Mouse (Mus musculus) neural tube, embryonic 14.5 days (tissue): ENCODE measurements around the gene Adcy4. TPM values are rescaled to one million over a fixed set of nuclear protein-coding genes. Genes with fewer than 3 reads are reported as not detected.
A peak's percentile ranks its signal among the peaks of the same experiment; 100 is the strongest.
"Not testable (repeated sequence)": the region's sequence is repeated elsewhere in the genome, so short reads cannot be mapped to it uniquely, and the experiment has no call there.

Source experiments
- ATAC-seq: fragments of 200-750 bp; cut with Nextera tagmentation; 2 replicates; pipeline ENCODE4 v1.8.0; 2017; ENCODE audit warnings: low read depth, mild to moderate bottlenecking, moderate TSS enrichment, moderate library complexity
- H3K27ac ChIP-seq: fragments of 300-500 bp; sonication (generic); 2 replicates; pipeline ENCODE4 v1.5.1; 2014; ENCODE audit warnings: low read depth, mild to moderate bottlenecking, control low read depth, low read length, moderate library complexity, mixed read lengths
- H3K27me3 ChIP-seq: fragments of 300-500 bp; sonication (generic); 2 replicates; pipeline ENCODE4 v1.6.1; 2014; ENCODE audit warnings: low read length; ENCODE audit not compliant: control insufficient read depth, insufficient read depth
- H3K36me3 ChIP-seq: fragments of 300-500 bp; sonication (generic); 2 replicates; pipeline ENCODE4 v1.6.1; 2014; ENCODE audit warnings: low read length, mixed read lengths; ENCODE audit not compliant: control insufficient read depth, insufficient read depth
- H3K4me1 ChIP-seq: fragments of 300-500 bp; sonication (generic); 2 replicates; pipeline ENCODE4 v1.6.1; 2014; ENCODE audit warnings: low read length; ENCODE audit not compliant: control insufficient read depth, insufficient read depth
- H3K4me2 ChIP-seq: fragments of 300-500 bp; sonication (generic); 2 replicates; pipeline ENCODE4 v1.6.1; 2014; ENCODE audit warnings: mild to moderate bottlenecking, low read depth, low read length, control low read depth
- H3K4me3 ChIP-seq: fragments of 300-500 bp; sonication (generic); 2 replicates; pipeline ENCODE4 v1.5.1; 2014; ENCODE audit warnings: low read depth, low read length, control low read depth, mixed read lengths
- H3K9ac ChIP-seq: fragments of 300-500 bp; sonication (generic); replicated peaks from 2 replicates; pipeline ENCODE4 v1.6.1; 2014; ENCODE audit warnings: low read depth, mild to moderate bottlenecking, control low read depth, low read length, mixed read lengths
- H3K9me3 ChIP-seq: fragments of 300-500 bp; sonication (generic); 2 replicates; pipeline ENCODE4 v1.6.1; 2016; ENCODE audit warnings: low read length; ENCODE audit not compliant: control insufficient read depth
- WGBS: fragments of 180-500 bp; shearing (Covaris S2); extraction: QIAGEN DNeasy Blood & Tissue Kit; methylation state at CpG from one replicate; pipeline ENCODE4 v1.1.7; 2014; 5-methylcytosine and 5-hydroxymethylcytosine counted together
- polyA plus RNA-seq: library from polyadenylated mRNA; unstranded; fragments of >200 nt; fragmentation: Nextera tagmentation; extraction: Ambion mirVana; gene quantifications from 2 replicates; pipeline ENCODE4 v1.2.1, GENCODE M21; 2014

Gene Adcy4
- polyA plus RNA-seq, 1 experiment from 2014 or later: 1.9 TPM

DNA sequence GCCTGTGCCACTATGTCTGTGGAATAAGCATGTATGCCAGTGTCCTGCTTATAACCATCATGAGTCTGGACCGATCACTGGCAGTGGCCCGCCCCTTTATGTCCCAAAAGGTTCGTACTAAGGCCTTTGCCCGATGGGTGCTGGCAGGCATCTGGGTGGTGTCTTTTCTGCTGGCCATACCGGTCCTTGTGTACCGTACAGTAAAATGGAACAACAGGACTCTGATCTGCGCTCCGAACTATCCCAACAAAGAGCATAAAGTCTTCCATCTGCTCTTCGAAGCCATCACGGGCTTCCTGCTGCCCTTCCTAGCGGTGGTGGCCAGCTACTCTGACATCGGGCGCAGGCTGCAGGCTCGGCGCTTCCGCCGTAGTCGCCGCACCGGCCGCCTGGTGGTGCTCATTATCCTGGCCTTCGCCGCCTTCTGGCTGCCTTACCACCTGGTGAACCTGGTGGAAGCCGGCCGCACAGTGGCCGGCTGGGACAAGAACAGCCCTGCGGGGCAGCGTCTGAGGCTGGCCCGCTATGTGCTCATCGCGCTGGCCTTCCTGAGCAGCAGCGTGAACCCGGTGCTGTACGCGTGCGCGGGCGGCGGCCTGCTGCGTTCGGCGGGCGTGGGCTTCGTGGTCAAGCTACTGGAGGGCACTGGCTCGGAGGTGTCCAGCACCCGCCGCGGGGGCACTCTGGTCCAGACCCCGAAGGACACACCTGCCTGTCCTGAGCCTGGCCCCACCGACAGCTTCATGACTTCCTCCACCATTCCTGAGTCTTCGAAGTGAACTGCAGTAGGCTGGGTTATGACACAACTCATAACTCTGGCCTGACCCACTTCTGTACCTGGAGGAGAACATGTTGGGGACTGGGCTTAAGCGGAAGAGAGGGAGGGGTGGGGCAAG, 16.1 kb downstream of the Adcy4 start:
- Histone ChIP-seq H3K27ac (no peak overlapping the region; the same call in 1 of the 2 replicates), H3K36me3 (no peaks in the 10 kb centered on the region), H3K27me3 (peaks cover 23% of the 10 kb centered on the region), H3K9ac (peak overlapping the region; percentile 50), H3K4me1 (0 out of 2 replicates have a peak, but pooled peaks cover 2% of the 10 kb centered on the region), H3K9me3 (no peaks in the 10 kb centered on the region), H3K4me3 (peak overlapping the region; percentile 35), H3K4me2 (peak overlapping the region; percentile 68)
- ATAC-seq: peak; percentile 73
- WGBS: 11% methylated on average over 50 of the region's 52 CpGs

DNA sequence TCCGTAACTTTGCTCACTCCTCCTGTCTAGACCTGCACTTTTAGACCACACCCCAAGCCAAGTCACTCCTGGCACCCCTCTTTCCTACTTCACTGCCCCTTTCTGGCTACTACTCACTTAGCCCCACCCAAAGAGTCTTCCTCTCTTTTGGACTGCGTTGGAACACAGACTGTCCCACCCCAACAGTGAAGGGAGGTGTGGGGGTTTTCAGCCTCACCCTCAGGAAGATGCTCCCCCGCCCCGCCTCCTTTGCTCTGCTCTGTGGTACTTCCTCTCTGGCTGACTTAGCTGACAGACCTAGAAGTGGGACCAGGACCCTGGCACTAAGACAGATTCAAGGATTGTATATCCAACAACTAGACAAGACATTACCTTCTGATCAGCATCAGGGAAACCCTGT, 18.2 kb downstream of the Adcy4 start, which contains the start of gene Ltb4r1:
Gene Ltb4r1, plus strand, starts transcription at position 267 of the 400 bp plus-strand sequence.
- no peak for ATAC-seq
- H3K4me3 ChIP-seq: no peak within 1 kb of the TSS
- H3K9ac ChIP-seq: no peak within 1 kb of the TSS
- no peaks in the 10 kb centered on the region for H3K9me3 ChIP-seq
- H3K4me1 ChIP-seq: peaks cover 9% of the 10 kb centered on the region; the same call in 1 of the 2 replicates
- 75% methylated on average over 4 of the region's 4 CpGs for WGBS
- H3K27me3 ChIP-seq: peaks cover 33% of the 10 kb centered on the region
- H3K4me2 ChIP-seq: no peak within 1 kb of the TSS
- no peak within 1 kb of the TSS for H3K27ac ChIP-seq
- no peaks in the 10 kb centered on the region for H3K36me3 ChIP-seq

DNA sequence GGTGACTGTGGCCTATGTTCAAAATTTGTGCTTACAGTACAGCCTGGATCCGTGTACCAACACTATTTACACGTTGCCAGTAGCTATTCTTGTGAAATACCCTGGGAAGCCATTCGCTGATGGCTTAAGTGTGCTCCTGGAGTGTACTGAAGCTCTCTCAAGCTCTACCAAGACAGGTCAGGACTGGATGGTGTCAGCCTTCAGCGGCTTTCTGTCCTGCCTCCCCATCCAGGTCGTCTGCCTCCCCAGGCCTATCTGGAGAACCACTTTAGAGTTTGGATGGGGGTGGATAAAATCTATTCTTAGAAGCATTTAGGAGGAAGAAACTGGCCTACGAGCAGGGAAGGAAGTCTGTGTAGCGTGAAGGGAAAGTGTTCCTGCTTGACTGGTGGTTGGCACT, 20.7 kb downstream of the Adcy4 start:
- H3K4me3 ChIP-seq: no peak overlapping the region
- WGBS: 67% methylated on average over 7 of the region's 7 CpGs
- no peak for ATAC-seq
- H3K9ac ChIP-seq: no peak overlapping the region
- H3K4me1 ChIP-seq: peaks cover 9% of the 10 kb centered on the region; the same call in 1 of the 2 replicates
- H3K9me3 ChIP-seq: no peaks in the 10 kb centered on the region
- no peak overlapping the region; the same call in 1 of the 2 replicates for H3K27ac ChIP-seq
- no peak overlapping the region for H3K4me2 ChIP-seq
- H3K27me3 ChIP-seq: peaks cover 28% of the 10 kb centered on the region
- no peaks in the 10 kb centered on the region for H3K36me3 ChIP-seq

DNA sequence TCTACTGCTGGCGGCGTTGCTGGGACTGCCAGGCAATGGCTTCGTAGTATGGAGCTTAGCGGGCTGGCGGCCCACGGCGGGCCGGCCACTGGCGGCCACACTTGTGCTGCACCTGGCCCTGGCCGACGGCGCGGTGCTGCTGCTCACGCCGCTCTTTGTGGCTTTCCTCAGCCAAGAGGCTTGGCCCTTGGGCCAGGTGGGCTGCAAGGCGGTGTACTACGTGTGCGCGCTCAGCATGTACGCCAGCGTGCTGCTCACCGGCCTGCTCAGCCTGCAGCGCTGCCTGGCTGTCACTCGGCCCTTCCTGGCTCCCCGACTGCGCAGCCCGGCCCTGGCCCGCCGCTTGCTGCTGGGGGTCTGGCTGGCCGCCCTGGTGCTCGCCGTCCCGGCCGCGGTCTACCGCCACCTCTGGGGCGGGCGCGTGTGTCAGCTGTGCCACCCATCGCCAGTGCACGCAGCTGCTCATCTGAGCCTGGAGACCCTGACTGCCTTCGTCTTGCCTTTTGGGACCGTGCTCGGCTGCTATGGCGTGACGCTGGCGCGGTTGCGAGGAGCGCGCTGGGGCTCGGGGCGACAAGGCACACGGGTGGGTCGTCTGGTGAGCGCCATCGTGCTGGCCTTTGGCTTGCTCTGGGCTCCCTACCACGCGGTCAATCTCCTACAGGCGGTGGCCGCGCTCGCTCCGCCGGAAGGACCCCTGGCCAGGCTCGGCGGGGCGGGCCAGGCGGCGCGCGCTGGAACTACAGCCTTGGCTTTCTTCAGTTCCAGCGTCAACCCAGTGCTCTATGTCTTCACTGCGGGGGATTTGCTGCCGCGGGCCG, 21.7 kb downstream of the Adcy4 start:
- Histone ChIP-seq H3K4me3 (peak overlapping the region; percentile 45), H3K4me1 (peaks cover 7% of the 10 kb centered on the region; the same call in 1 of the 2 replicates), H3K27me3 (peaks cover 25% of the 10 kb centered on the region), H3K4me2 (peak overlapping the region; percentile 83), H3K36me3 (no peaks in the 10 kb centered on the region), H3K27ac (peak overlapping the region; percentile 52), H3K9ac (peak overlapping the region; percentile 68), H3K9me3 (no peaks in the 10 kb centered on the region)
- peak; percentile 81 for ATAC-seq
- WGBS: under 1% methylated on average over 77 of the region's 77 CpGs

DNA sequence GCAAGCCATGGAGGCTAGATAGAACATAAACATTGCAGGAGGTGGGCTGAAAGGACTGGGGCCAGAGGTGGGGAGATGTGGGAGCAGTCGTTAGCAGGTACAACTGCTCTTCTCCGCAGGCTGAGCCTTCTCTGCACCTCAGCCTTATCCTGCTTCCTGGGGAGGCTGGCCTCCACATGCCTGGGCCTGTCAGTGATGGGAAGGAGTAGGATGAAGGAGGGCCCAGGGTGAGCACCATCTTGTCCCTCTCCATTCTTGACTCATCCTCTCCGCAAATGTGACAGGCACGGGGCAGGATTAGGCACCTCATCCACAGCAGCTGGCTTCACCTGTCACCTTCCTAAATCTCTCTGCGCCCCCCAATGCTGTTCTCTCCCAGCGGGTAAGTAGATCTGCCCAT, 22.7 kb downstream of the Adcy4 start, which contains the start of gene Ltb4r2:
Gene Ltb4r2, plus strand, starts transcription at position 266 of the 400 bp plus-strand sequence.
- peaks cover 1% of the 10 kb centered on the region; the same call in 1 of the 2 replicates for H3K36me3 ChIP-seq
- H3K4me3 ChIP-seq: peak within 1 kb of the TSS; percentile 45
- no peaks in the 10 kb centered on the region for H3K9me3 ChIP-seq
- ATAC-seq: no peak
- H3K27me3 ChIP-seq: peaks cover 19% of the 10 kb centered on the region
- peak within 1 kb of the TSS; percentile 83 for H3K4me2 ChIP-seq
- H3K9ac ChIP-seq: peak within 1 kb of the TSS; percentile 68
- 82% methylated on average over 6 of the region's 6 CpGs for WGBS
- peak within 1 kb of the TSS; percentile 52 for H3K27ac ChIP-seq
- H3K4me1 ChIP-seq: peaks cover 7% of the 10 kb centered on the region; the same call in 1 of the 2 replicates

DNA sequence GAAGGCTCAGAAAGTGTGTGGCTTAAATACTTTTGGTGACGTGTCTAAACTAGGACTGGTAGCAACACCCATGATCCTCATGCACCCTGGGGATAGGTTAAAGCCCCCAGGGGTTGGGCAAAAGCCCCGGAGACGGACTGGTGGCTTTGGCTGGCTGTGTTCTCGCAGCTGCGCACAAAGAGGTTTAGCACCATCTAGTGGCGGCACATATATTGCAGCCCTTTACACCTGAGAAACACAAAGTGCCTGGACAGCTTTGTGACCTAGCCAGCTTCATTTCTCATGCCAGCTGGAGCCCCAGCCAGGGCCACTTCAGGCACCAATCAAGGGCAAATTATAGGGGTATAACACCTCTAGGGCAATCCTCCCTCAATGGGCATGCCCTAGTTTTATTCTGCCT, 23.7 kb downstream of the Adcy4 start:
- 0 out of 2 replicates have a peak, but pooled peaks have one; percentile 15 for ATAC-seq
- peaks cover 19% of the 10 kb centered on the region for H3K27me3 ChIP-seq
- not testable (repeated sequence) for H3K4me3 ChIP-seq, H3K36me3 ChIP-seq, H3K9ac ChIP-seq, H3K4me1 ChIP-seq, H3K4me2 ChIP-seq, H3K27ac ChIP-seq, H3K9me3 ChIP-seq
- WGBS: 0% methylated on average over 6 of the region's 6 CpGs

DNA sequence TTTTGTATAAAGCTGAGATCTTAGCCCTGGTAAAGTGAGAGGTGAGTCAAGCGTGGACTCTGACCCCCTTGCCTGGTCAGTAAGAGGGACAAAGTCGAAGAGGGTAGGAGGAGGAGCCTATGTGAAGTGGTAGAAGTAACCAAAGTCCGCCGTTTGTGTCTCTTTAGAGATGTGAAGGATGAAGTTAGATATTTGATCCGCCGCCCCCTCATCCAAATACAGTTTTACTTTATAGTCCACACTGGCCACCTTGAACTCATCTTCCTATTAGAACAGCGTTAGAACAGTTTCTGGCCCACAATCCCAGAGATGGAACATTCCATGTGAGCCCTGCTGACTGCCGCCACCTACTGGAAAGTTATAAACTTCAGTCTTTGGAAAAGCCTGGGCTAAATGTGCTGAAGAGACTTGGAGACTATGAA, 25.5 kb downstream of the Adcy4 start, which contains the start of gene Cideb:
Gene Cideb, minus strand, starts transcription at position 96 of the 422 bp plus-strand sequence.
- Histone ChIP-seq H3K9ac (no peak within 1 kb of the TSS), H3K27me3 (peaks cover 13% of the 10 kb centered on the region), H3K9me3 (no peaks in the 10 kb centered on the region), H3K36me3 (peaks cover 18% of the 10 kb centered on the region; the same call in 1 of the 2 replicates), H3K27ac (no peak within 1 kb of the TSS), H3K4me1 (peaks cover 7% of the 10 kb centered on the region; the same call in 1 of the 2 replicates), H3K4me2 (no peak within 1 kb of the TSS), H3K4me3 (no peak within 1 kb of the TSS)
- WGBS: 15% methylated on average over 8 of the region's 8 CpGs
- no peak for ATAC-seq

DNA sequence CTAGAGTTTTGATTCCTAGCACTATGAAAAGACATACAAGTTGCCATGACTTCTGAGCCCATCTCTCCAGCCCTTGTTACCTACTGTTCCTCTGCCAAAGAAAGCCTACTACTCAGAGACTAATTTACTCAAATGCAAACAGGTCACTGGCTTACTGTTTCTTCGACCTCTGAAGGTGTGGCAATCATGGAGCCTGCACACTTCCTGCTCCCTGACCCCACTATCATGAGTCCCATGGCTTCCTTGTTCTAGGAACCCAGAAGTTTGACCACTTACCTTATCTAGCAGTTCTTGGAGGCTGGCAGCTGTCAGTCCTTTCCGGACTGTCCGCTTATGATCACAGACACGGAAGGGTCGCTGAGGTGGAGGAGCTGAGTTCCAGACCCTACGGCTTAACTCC, 26.3 kb downstream of the Adcy4 start:
- no peak for ATAC-seq
- H3K9ac ChIP-seq: no peak overlapping the region
- H3K9me3 ChIP-seq: no peaks in the 10 kb centered on the region
- H3K27me3 ChIP-seq: peaks cover 10% of the 10 kb centered on the region
- H3K36me3 ChIP-seq: peaks cover 26% of the 10 kb centered on the region
- WGBS: 89% methylated on average over 6 of the region's 6 CpGs
- H3K4me1 ChIP-seq: peaks cover 7% of the 10 kb centered on the region; the same call in 1 of the 2 replicates
- no peak overlapping the region for H3K27ac ChIP-seq
- H3K4me3 ChIP-seq: no peak overlapping the region
- no peak overlapping the region for H3K4me2 ChIP-seq
